Mouse (Mus musculus): ENCODE measurements around the gene Smyd3. TPM values are rescaled to one million over a fixed set of nuclear protein-coding genes. Genes with fewer than 3 reads are reported as not detected.

Smyd3 gene
- polyA plus RNA-seq, 1 experiment from 2014 or later, result 12.1 TPM

GRCm38 (mm10) chr1:179211313-179211712 is 306.5 kb downstream of the Smyd3 start:
- TF ChIP-seq EP300 (optimal IDR thresholded peaks at IDR 0.05) (no peak), CTCF (IDR thresholded peaks at IDR 0.05; ENCODE audit: low read depth) (no peak)
- Histone ChIP-seq H3K4me2 (replicated peaks; ENCODE audit: low read depth) (no peak overlapping the region), H3K27me3 (ENCODE audit: control insufficient read depth, insufficient read depth, low read length) (no peaks in the 10 kb centered on the region), H3K36me3 (ENCODE audit: control insufficient read depth, insufficient read depth, low read length) (no peaks in the 10 kb centered on the region), H3K9me3 (ENCODE audit: control insufficient read depth, low read length) (no peaks in the 10 kb centered on the region), H3K4me3 (ENCODE audit: low read depth, low read length) (no peak overlapping the region), H3K9ac (ENCODE audit: low read length) (no peak overlapping the region), H3K4me1 (replicated peaks; ENCODE audit: control insufficient read depth, insufficient read depth) (no peaks in the 10 kb centered on the region), H3K27ac (replicated peaks) (no peak overlapping the region)
- DNase-seq (ENCODE audit: low spot score) (no peak), ATAC-seq (ENCODE audit: low FRiP score, low TSS enrichment) (no peak)
- 62% methylated on average over 4 of the region's 4 CpGs for WGBS

GRCm38 (mm10) chr1:179207846-179208595 is 309.8 kb downstream of the Smyd3 start:
- TF ChIP-seq CTCF (IDR thresholded peaks at IDR 0.05; ENCODE audit: low read depth), result no peak
- TF ChIP-seq EP300 (optimal IDR thresholded peaks at IDR 0.05), result no peak
- Histone ChIP-seq H3K4me2 (replicated peaks; ENCODE audit: low read depth) (no peak overlapping the region), H3K9me3 (ENCODE audit: control insufficient read depth, low read length) (no peaks in the 10 kb centered on the region), H3K36me3 (ENCODE audit: control insufficient read depth, insufficient read depth, low read length) (no peaks in the 10 kb centered on the region), H3K27ac (replicated peaks) (no peak overlapping the region), H3K27me3 (ENCODE audit: control insufficient read depth, insufficient read depth, low read length) (no peaks in the 10 kb centered on the region), H3K4me1 (replicated peaks; ENCODE audit: control insufficient read depth, insufficient read depth) (no peaks in the 10 kb centered on the region), H3K4me3 (ENCODE audit: low read depth, low read length) (no peak overlapping the region), H3K9ac (ENCODE audit: low read length) (no peak overlapping the region)
- WGBS, result 75% methylated on average over 12 of the region's 12 CpGs
- ATAC-seq (ENCODE audit: low FRiP score, low TSS enrichment) (no peak), DNase-seq (ENCODE audit: low spot score) (no peak)

GRCm38 (mm10) chr1:179207180-179207741 is 310.6 kb downstream of the Smyd3 start:
- TF ChIP-seq CTCF (IDR thresholded peaks at IDR 0.05; ENCODE audit: low read depth) (no peak), EP300 (optimal IDR thresholded peaks at IDR 0.05) (no peak)
- Histone ChIP-seq H3K9ac (ENCODE audit: low read length) (no peak overlapping the region), H3K4me1 (replicated peaks; ENCODE audit: control insufficient read depth, insufficient read depth) (no peaks in the 10 kb centered on the region), H3K27ac (replicated peaks) (no peak overlapping the region), H3K36me3 (ENCODE audit: control insufficient read depth, insufficient read depth, low read length) (no peaks in the 10 kb centered on the region), H3K9me3 (ENCODE audit: control insufficient read depth, low read length) (no peaks in the 10 kb centered on the region), H3K4me2 (replicated peaks; ENCODE audit: low read depth) (no peak overlapping the region), H3K27me3 (ENCODE audit: control insufficient read depth, insufficient read depth, low read length) (no peaks in the 10 kb centered on the region), H3K4me3 (ENCODE audit: low read depth, low read length) (no peak overlapping the region)
- ATAC-seq (ENCODE audit: low FRiP score, low TSS enrichment) (no peak), DNase-seq (ENCODE audit: low spot score) (no peak)
- 66% methylated on average over 9 of the region's 9 CpGs for WGBS

GRCm38 (mm10) chr1:179198517-179199200 is 319.2 kb downstream of the Smyd3 start:
- no peak overlapping the region for H3K4me3 ChIP-seq (ENCODE audit: low read depth, low read length)
- H3K9ac ChIP-seq (ENCODE audit: low read length), result no peak overlapping the region
- no peak overlapping the region for H3K4me2 ChIP-seq (replicated peaks; ENCODE audit: low read depth)
- ATAC-seq (ENCODE audit: low FRiP score, low TSS enrichment), result no peak
- no peaks in the 10 kb centered on the region for H3K4me1 ChIP-seq (replicated peaks; ENCODE audit: control insufficient read depth, insufficient read depth)
- TF ChIP-seq CTCF (IDR thresholded peaks at IDR 0.05; ENCODE audit: low read depth) (no peak), EP300 (optimal IDR thresholded peaks at IDR 0.05) (no peak)
- H3K27ac ChIP-seq (replicated peaks), result no peak overlapping the region
- DNase-seq (ENCODE audit: low spot score), result no peak
- H3K9me3 ChIP-seq (ENCODE audit: control insufficient read depth, low read length), result no peaks in the 10 kb centered on the region
- H3K27me3 ChIP-seq (ENCODE audit: control insufficient read depth, insufficient read depth, low read length), result no peaks in the 10 kb centered on the region
- 84% methylated on average over 9 of the region's 9 CpGs for WGBS
- no peaks in the 10 kb centered on the region for H3K36me3 ChIP-seq (ENCODE audit: control insufficient read depth, insufficient read depth, low read length)

- DNase-seq (ENCODE audit: low spot score), result no peak
- Histone ChIP-seq H3K4me3 (ENCODE audit: low read depth, low read length) (no peak overlapping the region), H3K27me3 (ENCODE audit: control insufficient read depth, insufficient read depth, low read length) (no peaks in the 10 kb centered on the region), H3K27ac (replicated peaks) (0 out of 2 replicates have a peak overlapping the region, but pooled peaks have one; percentile 3), H3K4me2 (replicated peaks; ENCODE audit: low read depth) (no peak overlapping the region), H3K4me1 (replicated peaks; ENCODE audit: control insufficient read depth, insufficient read depth) (no peaks in the 10 kb centered on the region), H3K36me3 (ENCODE audit: control insufficient read depth, insufficient read depth, low read length) (no peaks in the 10 kb centered on the region), H3K9ac (ENCODE audit: low read length) (no peak overlapping the region), H3K9me3 (ENCODE audit: control insufficient read depth, low read length) (no peaks in the 10 kb centered on the region)
- ATAC-seq (ENCODE audit: low FRiP score, low TSS enrichment), result no peak; the same call in 1 of the 2 replicates
- no peak for TF ChIP-seq EP300 (optimal IDR thresholded peaks at IDR 0.05)
- TF ChIP-seq CTCF (IDR thresholded peaks at IDR 0.05; ENCODE audit: low read depth), result no peak
- WGBS, result 49% methylated on average over 11 of the region's 11 CpGs
Observed at GRCm38 (mm10) chr1:179197821-179198516, 319.9 kb downstream of the Smyd3 start.

Measured in stomach, postnatal 0 days (tissue).